Comparison of ENCODE assay signal across 8 mouse cellular contexts in the genomic region with DNA sequence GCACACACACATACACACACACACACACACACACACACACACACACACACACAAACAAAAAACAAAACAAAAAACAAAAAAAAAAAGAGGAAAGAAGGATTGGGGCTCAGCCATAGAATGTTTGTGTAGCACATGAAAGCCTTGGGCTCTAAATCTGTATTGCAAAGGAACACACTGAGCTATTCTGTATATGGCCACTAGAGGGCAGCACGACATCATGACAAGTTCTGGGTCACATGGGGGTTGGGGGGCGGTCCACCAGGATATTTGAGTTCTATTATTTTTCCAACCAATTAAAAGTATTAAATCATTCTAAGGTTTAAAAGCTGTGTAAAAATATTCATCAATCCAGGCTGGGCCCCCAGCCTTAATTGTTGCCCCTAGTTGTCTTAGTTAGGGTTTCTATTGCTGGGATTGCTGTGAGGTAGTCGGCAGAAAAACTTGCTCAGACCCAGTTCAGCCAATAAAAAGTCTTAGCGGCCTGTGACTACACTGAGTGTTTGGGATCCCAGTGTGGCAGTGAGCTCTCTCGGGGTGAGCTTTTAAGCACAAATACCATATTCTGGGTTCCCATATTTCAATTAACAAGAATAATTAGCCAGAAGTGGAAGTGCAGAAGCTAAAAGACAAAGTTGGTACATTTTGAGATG. TPM values are rescaled to one million over a fixed set of nuclear protein-coding genes. Genes with fewer than 3 reads are reported as not detected.
DNase-seq lines count a peak whose midpoint lies in the region; ATAC-seq and TF ChIP-seq lines count a peak whose summit lies in the region.

No protein-coding gene starts in this region.

- TF ChIP-seq CTCF in spleen, adult 2 months (IDR thresholded peaks at IDR 0.05; ENCODE audit: extremely low read depth, insufficient read depth, insufficient read length, insufficient replicate concordance): peak; percentile 49; the same call in 1 of the 2 replicates

- 14% methylated on average over 5 of the region's 5 CpGs for WGBS in intestine, embryonic 14.5 days
- WGBS in midbrain, embryonic 12.5 days: 25% methylated on average over 5 of the region's 5 CpGs
- WGBS in spleen, adult 2 months: 39% methylated on average over 5 of the region's 5 CpGs

- peak; percentile 92 for DNase-seq in heart, adult 11 months
- no peak for DNase-seq in heart, postnatal 25 days (ENCODE audit: low spot score)
- peak; percentile 68 to 83 for DNase-seq in cerebellum, postnatal 14 days
- DNase-seq in frontal cortex, postnatal 25 days (ENCODE audit: low spot score in 2 of 2): peak; percentile 32 to 66
- DNase-seq in intestine, embryonic 14.5 days (ENCODE audit: low spot score): peak; percentile 84
- DNase-seq in left cerebral cortex, postnatal 10 days (ENCODE audit: extremely low spot score in 1 of 2, low spot score in 2 of 2): peak; percentile 60 to 83
- DNase-seq in spleen, adult 2 months (ENCODE audit: low read depth in 1 of 2, low spot score in 2 of 2): peak; percentile 9 to 39

- no peaks in the 10 kb centered on the region for H3K36me3 ChIP-seq in intestine, embryonic 14.5 days (ENCODE audit: control insufficient read depth, insufficient read depth, low read length)
- no peaks in the 10 kb centered on the region for H3K36me3 ChIP-seq in midbrain, embryonic 12.5 days
- H3K36me3 ChIP-seq in spleen, adult 2 months (ENCODE audit: control insufficient read depth, insufficient read depth, low read length): no peaks in the 10 kb centered on the region

- intact Hi-C loops in heart, postnatal 25 days (cut with DNase I): loop anchor here (2.0 to 5.0 kb wide), 3 partner anchors 133 to 394 kb away; no protein-coding TSS in a partner anchor
- intact Hi-C loops in left cerebral cortex, postnatal 10 days (cut with DNase I): loop anchor here (5.0 to 10.0 kb wide), 3 partner anchors 131 to 394 kb away; a partner anchor contains a TSS

- no peaks in the 10 kb centered on the region for H3K9me3 ChIP-seq in intestine, embryonic 14.5 days (ENCODE audit: control insufficient read depth, low read length)
- H3K9me3 ChIP-seq in midbrain, embryonic 12.5 days: no peaks in the 10 kb centered on the region

- H3K27me3 ChIP-seq in intestine, embryonic 14.5 days (replicated peaks; ENCODE audit: control insufficient read depth, insufficient read depth, low read length): no peaks in the 10 kb centered on the region
- H3K27me3 ChIP-seq in midbrain, embryonic 12.5 days: no peaks in the 10 kb centered on the region
- H3K27me3 ChIP-seq in spleen, adult 2 months (ENCODE audit: control insufficient read depth, insufficient read depth, low read length): no peaks in the 10 kb centered on the region

- H3K4me1 ChIP-seq in intestine, embryonic 14.5 days (replicated peaks; ENCODE audit: control insufficient read depth, insufficient read depth, low read length): no peaks in the 10 kb centered on the region
- no peaks in the 10 kb centered on the region for H3K4me1 ChIP-seq in midbrain, embryonic 12.5 days
- no peaks in the 10 kb centered on the region for H3K4me1 ChIP-seq in spleen, adult 2 months (ENCODE audit: control insufficient read depth, insufficient read depth, insufficient read length)

- no peak for TF ChIP-seq POLR2A in spleen, adult 2 months (IDR thresholded peaks at IDR 0.05; ENCODE audit: low read depth, low read length)

- no peak overlapping the region for H3K27ac ChIP-seq in intestine, embryonic 14.5 days (ENCODE audit: low read depth)
- H3K27ac ChIP-seq in midbrain, embryonic 12.5 days (replicated peaks): no peak overlapping the region
- H3K27ac ChIP-seq in spleen, adult 2 months (ENCODE audit: insufficient read depth, low read length): no peak overlapping the region

- H3K9ac ChIP-seq in intestine, embryonic 14.5 days (ENCODE audit: low read length): no peak overlapping the region
- H3K9ac ChIP-seq in midbrain, embryonic 12.5 days (replicated peaks): no peak overlapping the region

- peak overlapping the region; percentile 42 for H3K4me2 ChIP-seq in intestine, embryonic 14.5 days (ENCODE audit: low read length)
- no peak overlapping the region for H3K4me2 ChIP-seq in midbrain, embryonic 12.5 days (replicated peaks)

- ATAC-seq in intestine, embryonic 14.5 days (replicated peaks; ENCODE audit: low FRiP score, low TSS enrichment, low read depth): peak; percentile 45; the same call in 1 of the 2 replicates
- ATAC-seq in midbrain, embryonic 12.5 days (ENCODE audit: low FRiP score, low read depth): 0 out of 2 replicates have a peak, but pooled peaks have one; percentile 27

- no peak overlapping the region for H3K4me3 ChIP-seq in intestine, embryonic 14.5 days (ENCODE audit: low read depth, low read length)
- no peak overlapping the region for H3K4me3 ChIP-seq in midbrain, embryonic 12.5 days
- no peak overlapping the region for H3K4me3 ChIP-seq in spleen, adult 2 months (ENCODE audit: extremely low read depth, insufficient read depth, insufficient read length)

RNA-seq across cellular contexts. Expression of a gene that starts 16.0 kb away (rescaled TPM):
- total RNA-seq in heart, postnatal 25 days (2021): 10 to 100 TPM in 1 of 2 experiments, 1 to 10 TPM in 1; 8.3 to 11.2 TPM
- polyA plus RNA-seq in intestine, embryonic 14.5 days (2014; fragmentation: Nextera tagmentation; extraction: Ambion mirVana): 11.2 and 11.4 TPM in 2 replicates
- 10 to 100 TPM in 1 of 2 experiments, 1 to 10 TPM in 1; 8.9 to 11.8 TPM for total RNA-seq in left cerebral cortex, postnatal 10 days (2021)
- 3.2 and 3.4 TPM in 2 replicates for polyA plus RNA-seq in midbrain, embryonic 12.5 days (2016; fragmentation: Nextera tagmentation; extraction: Ambion mirVana)
- polyA plus RNA-seq in spleen, adult 2 months (2012; rRNA removed): 2.0 and 2.2 TPM in 2 replicates
